8 mouse cellular contexts compared by ENCODE assay signal in the genomic region with DNA sequence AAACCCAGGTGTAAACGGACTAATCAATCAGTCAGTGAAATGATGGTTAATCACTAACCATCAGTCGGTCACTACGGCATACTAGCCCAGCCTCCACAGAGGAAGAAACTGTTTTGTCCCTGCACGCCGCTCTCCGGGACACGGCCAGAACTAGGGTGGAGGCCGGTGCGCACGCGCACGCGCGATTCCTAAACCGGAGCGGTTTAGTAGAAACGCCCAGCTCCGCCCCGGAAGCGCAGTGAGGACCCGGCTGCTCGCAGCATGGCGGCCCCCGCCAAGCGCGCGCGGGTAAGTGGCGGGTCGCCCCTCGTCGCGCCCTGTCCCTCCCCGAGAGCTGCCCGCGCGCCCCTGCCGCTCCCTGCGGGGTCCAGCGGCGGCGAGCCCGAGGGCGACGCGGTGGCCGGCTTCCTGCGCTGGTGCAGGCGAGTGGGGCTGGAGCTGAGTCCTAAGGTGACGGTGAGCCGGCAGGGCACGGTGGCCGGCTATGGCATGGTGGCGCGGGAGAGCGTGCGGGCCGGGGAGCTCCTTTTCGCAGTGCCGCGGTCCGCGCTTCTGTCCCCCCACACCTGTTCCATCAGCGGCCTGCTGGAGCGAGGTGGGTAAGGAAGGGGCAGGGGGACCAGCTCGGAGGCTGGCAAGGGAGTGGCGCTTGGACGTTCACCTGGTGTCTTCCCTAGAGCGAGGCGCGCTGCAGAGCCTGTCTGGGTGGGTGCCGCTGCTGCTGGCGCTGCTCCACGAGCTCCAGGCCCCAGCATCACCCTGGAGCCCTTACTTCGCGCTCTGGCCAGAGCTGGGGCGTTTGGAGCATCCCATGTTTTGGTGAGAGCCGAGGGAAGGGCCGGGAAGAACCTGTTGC. TPM values are rescaled to one million over a fixed set of nuclear protein-coding genes. Genes with fewer than 3 reads are reported as not detected.
DNase-seq lines count a peak whose midpoint lies in the region; ATAC-seq lines count a peak whose summit lies in the region.

Gene Setd6, plus strand, starts transcription at position 206 of the 856 bp plus-strand sequence.

- peak; percentile 91 for DNase-seq in NIH3T3 (ENCODE audit: low read depth)
- DNase-seq in cerebellum, adult 9-10 months, result peak; percentile 79
- peak; percentile 74 to 83 for DNase-seq in layer of hippocampus, postnatal 10 days (ENCODE audit: low spot score in 2 of 2)
- peak; percentile 85 for DNase-seq in lung, postnatal 25 days (ENCODE audit: low spot score)
- peak; percentile 92 for DNase-seq in retina, embryonic 14.5 days (ENCODE audit: low spot score)
- DNase-seq in thymus, postnatal 4 days, result peak; percentile 91

- ATAC-seq in frontal cortex, adult (ENCODE audit: low TSS enrichment), result peak; percentile 68
- peak; percentile 63 to 75 for ATAC-seq in hematopoietic stem cell, adult 5-6 weeks (replicated peaks in 1 of 2; ENCODE audit: insufficient read depth in 1 of 2, low FRiP score in 2 of 2, low TSS enrichment in 1 of 2, low read depth in 1 of 2, poor library complexity in 2 of 2, severe bottlenecking in 2 of 2)

RNA-seq across cellular contexts. Expression of gene Setd6, which starts in this region (rescaled TPM):
- total RNA-seq in hematopoietic stem cell, adult 5-6 weeks (2017), result 25.5 and 45.2 TPM in 2 replicates
- 10 to 100 TPM; 21.7 to 27.4 TPM for total RNA-seq in layer of hippocampus, postnatal 10 days (2021)

Comparison
In these comparisons a context has a peak if more than half of its experiments do, and no peak if none do; other contexts are left out.
1. Peak in every context shown above with its lines: DNase-seq and ATAC-seq.